Mouse (Mus musculus) left cerebral cortex, adult 18-20 months (tissue): ENCODE results near the gene Vwf. TPM values are rescaled to one million over a fixed set of nuclear protein-coding genes. Genes with fewer than 3 reads are reported as not detected.

Experiments used
- DNase-seq, 2 experiments: peaks; one replicate each; pipeline ENCODE4 v3.0.0; 2021 to 2022; ENCODE audit warnings: low spot score in 2 of 2, mixed read lengths in 1 of 2
- total RNA-seq, 2 experiments: library from RNA; stranded (reverse); gene quantifications; 2 replicates each; pipeline ENCODE4 v1.2.3; 2021

Gene Vwf
- total RNA-seq, 2 experiments from 2014 or later, result 14.8 to 24.1 TPM

- DNase-seq, result no peak
Measured at GRCm38 (mm10) chr6:125729986-125730535, 183.5 kb downstream of the Vwf start.

Other genes with a start within 250 kb of the Vwf start
- 1 to 10 TPM; 8.1 to 9.5 TPM for gene Ltbr, start 232.9 kb upstream of the Vwf start, total RNA-seq
- gene Scnn1a, start 226.1 kb upstream of the Vwf start, total RNA-seq, result 1 to 10 TPM; 2.6 to 3.6 TPM
- gene Tnfrsf1a, start 197.4 kb upstream of the Vwf start, total RNA-seq, result 10 to 100 TPM; 10.9 to 13.4 TPM
- gene Plekhg6, start 166.0 kb upstream of the Vwf start, total RNA-seq, result under 1 TPM; 0.35 to 0.56 TPM
- 10 to 100 TPM; 37.7 to 41.6 TPM for gene Cd9, start 52.0 kb upstream of the Vwf start, total RNA-seq
- 1 to 10 TPM; 5.3 to 7.1 TPM for gene Ano2, start 143.6 kb downstream of the Vwf start, total RNA-seq